Mouse (Mus musculus) midbrain, postnatal 0 days (tissue): ENCODE data around the gene Plekhh3. TPM values are rescaled to one million over a fixed set of nuclear protein-coding genes. Genes with fewer than 3 reads are reported as not detected.

Source experiments
- ATAC-seq: fragments of 200-750 bp; cut with Nextera tagmentation; 2 replicates; pipeline ENCODE4 v1.8.0; 2017; ENCODE audit warnings: moderate number of reproducible peaks, mild to moderate bottlenecking, moderate TSS enrichment, moderate library complexity; ENCODE audit not compliant: low FRiP score
- DNase-seq: peaks from one replicate; pipeline ENCODE4 v3.0.0-alpha.2; 2015; ENCODE audit warnings: low spot score
- H3K27ac ChIP-seq: fragments of 300-500 bp; sonication (generic); 2 replicates; pipeline ENCODE4 v1.5.1; 2014; ENCODE audit warnings: low read depth, mild to moderate bottlenecking, low read length, mixed read lengths
- H3K27me3 ChIP-seq: fragments of 300-500 bp; sonication (generic); 2 replicates; pipeline ENCODE4 v1.6.1; 2014; ENCODE audit warnings: low read length, control low read depth, mixed read lengths; ENCODE audit not compliant: insufficient read depth
- H3K36me3 ChIP-seq: fragments of 300-500 bp; sonication (generic); 2 replicates; pipeline ENCODE4 v1.6.1; 2014; ENCODE audit warnings: low read length, control low read depth, mixed read lengths; ENCODE audit not compliant: insufficient read depth
- H3K4me1 ChIP-seq: fragments of 300-500 bp; sonication (generic); 2 replicates; pipeline ENCODE4 v1.6.1; 2014; ENCODE audit warnings: mild to moderate bottlenecking, control low read depth, antibody characterized with exemption, low read length, mixed read lengths; ENCODE audit not compliant: insufficient read depth
- H3K4me2 ChIP-seq: fragments of 300-500 bp; sonication (generic); 2 replicates; pipeline ENCODE4 v1.6.1; 2014; ENCODE audit warnings: low read depth, mild to moderate bottlenecking, low read length, mixed read lengths; ENCODE audit not compliant: poor library complexity, severe bottlenecking
- H3K4me3 ChIP-seq: fragments of 300-500 bp; sonication (generic); 2 replicates; pipeline ENCODE4 v1.5.1; 2014; ENCODE audit warnings: low read depth, mild to moderate bottlenecking, low read length, moderate library complexity
- H3K9ac ChIP-seq: fragments of 300-500 bp; sonication (generic); replicated peaks from 2 replicates; pipeline ENCODE4 v1.6.1; 2014; ENCODE audit warnings: mild to moderate bottlenecking, low read length, moderate library complexity, mixed read lengths; ENCODE audit not compliant: poor library complexity, severe bottlenecking
- H3K9me3 ChIP-seq: fragments of 300-500 bp; sonication (generic); 2 replicates; pipeline ENCODE4 v1.6.1; 2016; ENCODE audit warnings: low read length, control low read depth
- CTCF ChIP-seq: IDR thresholded peaks from 2 replicates; pipeline ENCODE4 v1.5.1; 2016; ENCODE audit warnings: antibody characterized with exemption, mild to moderate bottlenecking
- WGBS: fragments of 180-500 bp; shearing (Covaris S2); extraction: QIAGEN DNeasy Blood & Tissue Kit; methylation state at CpG from one replicate; pipeline ENCODE4 v1.1.7; 2014; 5-methylcytosine and 5-hydroxymethylcytosine counted together
- polyA plus RNA-seq: library from polyadenylated mRNA; unstranded; fragments of >200 nt; fragmentation: Nextera tagmentation; extraction: Ambion mirVana; gene quantifications from 2 replicates; pipeline ENCODE4 v1.2.1, GENCODE M21; 2015
- total RNA-seq: library from RNA; depleted of rRNA; stranded (reverse); fragments of >200 nt; gene quantifications from 2 replicates; pipeline ENCODE4 v1.2.3, GENCODE M21; 2014

The Plekhh3 gene
- total and polyA plus RNA-seq, 2 experiments from 2014 or later: 5.8 to 23.4 TPM

- Histone ChIP-seq H3K4me3 (peak overlapping the region; percentile 19), H3K4me2 (peak overlapping the region; percentile 53), H3K27me3 (no peaks in the 10 kb centered on the region), H3K4me1 (peaks cover 12% of the 10 kb centered on the region; the same call in 1 of the 2 replicates), H3K9ac (peak overlapping the region; percentile 26; the same call in 1 of the 2 replicates), H3K27ac (peak overlapping the region; percentile 72), H3K36me3 (no peaks in the 10 kb centered on the region), H3K9me3 (no peaks in the 10 kb centered on the region)
- DNase-seq (peak; percentile 76), ATAC-seq (no peak)
- no peak for TF ChIP-seq CTCF
- WGBS: 16% methylated on average over 18 of the region's 19 CpGs
Observed at GRCm38 (mm10) chr11:101143338-101144225, 27.6 kb downstream of the Plekhh3 start.

- ATAC-seq (no peak), DNase-seq (no peak)
- H3K27ac ChIP-seq: no peak overlapping the region
- peaks cover 12% of the 10 kb centered on the region; the same call in 1 of the 2 replicates for H3K4me1 ChIP-seq
- H3K27me3 ChIP-seq: no peaks in the 10 kb centered on the region
- 86% methylated on average over 10 of the region's 10 CpGs for WGBS
- H3K4me2 ChIP-seq: no peak overlapping the region
- H3K9me3 ChIP-seq: no peaks in the 10 kb centered on the region
- H3K4me3 ChIP-seq: no peak overlapping the region
- no peaks in the 10 kb centered on the region for H3K36me3 ChIP-seq
- no peak overlapping the region for H3K9ac ChIP-seq
- TF ChIP-seq CTCF: no peak
Observed at GRCm38 (mm10) chr11:101142215-101142967, 28.8 kb downstream of the Plekhh3 start.

GRCm38 (mm10) chr11:101141088-101141487, 30.1 kb downstream of the Plekhh3 start:
- Histone ChIP-seq H3K27ac (no peak overlapping the region), H3K27me3 (no peaks in the 10 kb centered on the region), H3K4me2 (no peak overlapping the region), H3K4me3 (no peak overlapping the region), H3K36me3 (no peaks in the 10 kb centered on the region), H3K9ac (no peak overlapping the region), H3K4me1 (peaks cover 6% of the 10 kb centered on the region; the same call in 1 of the 2 replicates), H3K9me3 (no peaks in the 10 kb centered on the region)
- no peak for ATAC-seq
- TF ChIP-seq CTCF: no peak
- no peak for DNase-seq
- WGBS: 80% methylated on average over 8 of the region's 8 CpGs

- Histone ChIP-seq H3K9me3 (no peaks in the 10 kb centered on the region), H3K4me1 (0 out of 2 replicates have a peak, but pooled peaks cover 3% of the 10 kb centered on the region), H3K9ac (0 out of 2 replicates have a peak overlapping the region, but pooled peaks have one; percentile 19), H3K27me3 (no peaks in the 10 kb centered on the region), H3K36me3 (no peaks in the 10 kb centered on the region), H3K4me2 (peak overlapping the region; percentile 45), H3K27ac (no peak overlapping the region), H3K4me3 (peak overlapping the region; percentile 20)
- DNase-seq: peak; percentile 62
- 47% methylated on average over 27 of the region's 27 CpGs for WGBS
- ATAC-seq: no peak
- no peak for TF ChIP-seq CTCF
Observed at GRCm38 (mm10) chr11:101140164-101140819, 30.9 kb downstream of the Plekhh3 start.

GRCm38 (mm10) chr11:101138536-101139181, 32.5 kb downstream of the Plekhh3 start:
- WGBS: 29% methylated on average over 15 of the region's 15 CpGs
- Histone ChIP-seq H3K27me3 (no peaks in the 10 kb centered on the region), H3K36me3 (no peaks in the 10 kb centered on the region), H3K4me1 (0 out of 2 replicates have a peak, but pooled peaks cover 3% of the 10 kb centered on the region), H3K4me3 (no peak overlapping the region), H3K9ac (0 out of 2 replicates have a peak overlapping the region, but pooled peaks have one; percentile 29), H3K4me2 (peak overlapping the region; percentile 18; the same call in 1 of the 2 replicates), H3K27ac (peak overlapping the region; percentile 51), H3K9me3 (no peaks in the 10 kb centered on the region)
- TF ChIP-seq CTCF: no peak
- ATAC-seq (peak; percentile 27; the same call in 1 of the 2 replicates), DNase-seq (peak; percentile 64)
